Mouse (Mus musculus) layer of hippocampus, adult 8-10 months (tissue): Measurements from ENCODE around the gene Wdr18. TPM values are rescaled to one million over a fixed set of nuclear protein-coding genes. Genes with fewer than 3 reads are reported as not detected.
A peak's percentile ranks its signal among the peaks of the same experiment; 100 is the strongest.

ENCODE experiments used
- DNase-seq, 2 experiments: peaks; one replicate each; pipeline ENCODE4 v3.0.0; 2022; ENCODE audit warnings: low spot score in 2 of 2
- total RNA-seq, 4 experiments: library from RNA; stranded (reverse); gene quantifications; 2 replicates each; pipeline ENCODE4 v1.2.4; 2022

The Wdr18 gene
- total RNA-seq: 10 to 100 TPM; 42.9 to 50.8 (median 48.6) TPM

DNA sequence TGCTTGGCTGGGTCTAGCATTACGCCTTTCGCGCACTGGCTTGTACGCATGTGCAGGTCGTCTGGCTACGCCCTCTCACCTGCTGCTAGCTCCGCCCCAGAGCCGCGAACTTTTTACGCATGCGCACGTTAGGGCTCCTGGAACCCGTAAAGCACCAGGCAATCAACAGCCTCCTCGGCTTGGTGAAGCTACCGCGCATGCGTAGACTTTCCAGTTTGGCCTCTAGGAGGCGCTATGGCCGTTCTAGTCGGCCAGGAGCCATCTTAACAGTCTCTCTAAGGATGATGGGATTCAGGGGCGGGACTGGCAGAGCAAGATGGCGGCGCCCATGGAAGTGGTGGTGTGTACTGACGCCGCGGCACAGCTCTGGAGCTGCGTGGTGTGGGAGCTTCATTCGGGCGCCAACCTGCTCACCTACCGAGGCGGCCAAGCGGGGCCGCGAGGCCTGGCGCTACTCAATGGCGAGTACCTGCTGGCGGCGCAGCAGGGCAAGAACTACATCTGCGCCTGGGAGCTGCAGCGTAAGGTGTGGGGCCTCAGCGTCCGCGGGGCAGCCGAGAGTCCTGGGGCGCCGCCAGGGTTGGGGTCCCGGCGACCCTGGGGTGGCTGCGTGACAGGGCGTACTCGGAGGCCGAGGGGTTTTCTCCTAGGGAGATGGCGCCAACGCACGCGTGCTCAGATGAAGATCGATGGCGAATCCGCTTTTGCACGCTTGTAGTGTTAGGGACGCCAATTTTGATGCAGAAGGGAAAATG, at the start of gene Wdr18:
Wdr18 (plus strand) TSS at position 306 of the 755 bp plus-strand sequence.
- DNase-seq: peak; percentile 99 to 100

DNA sequence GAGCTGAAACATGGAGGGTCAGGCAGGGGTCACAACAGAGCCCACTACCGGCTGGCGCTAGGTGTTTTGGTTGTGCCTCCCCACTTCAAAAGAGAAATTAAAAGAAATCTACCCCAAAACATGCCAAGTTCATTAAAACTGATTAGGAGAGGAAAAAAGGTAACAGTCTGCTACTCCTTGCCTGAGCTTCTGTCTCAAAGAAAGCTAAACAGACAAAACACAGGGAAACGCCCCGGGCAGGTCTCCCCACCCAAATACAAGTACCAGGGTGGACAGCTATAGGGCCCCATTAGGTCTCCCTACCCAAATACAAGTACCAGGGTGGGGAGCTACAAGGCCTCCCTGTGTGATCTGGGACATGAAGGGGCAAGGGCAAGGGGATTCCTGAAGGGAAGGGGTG, 49.4 kb upstream of the Wdr18 start, which contains the start of gene Gm26602:
Gm26602 (plus strand) TSS at position 301 of the 400 bp plus-strand sequence.
- no peak for DNase-seq

DNA sequence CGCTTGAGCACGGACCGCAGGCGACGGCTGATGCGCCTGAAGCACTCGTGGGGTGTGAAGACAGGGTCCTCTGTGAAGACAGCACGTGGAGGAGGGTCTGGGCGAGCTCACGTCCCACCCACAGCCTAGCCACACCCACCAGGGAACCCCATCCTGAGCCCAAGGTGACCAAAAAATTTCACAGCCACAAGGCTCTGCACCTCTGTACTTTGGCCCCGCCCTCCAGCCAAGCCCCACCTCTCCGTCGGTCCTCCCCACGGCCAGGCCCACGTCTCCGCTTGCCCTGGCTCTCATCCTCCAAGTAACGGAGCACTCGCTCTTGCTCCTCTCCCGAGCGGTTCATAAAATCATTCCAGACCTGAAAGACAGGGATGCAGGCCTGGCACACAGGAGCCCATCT, 47.5 kb upstream of the Wdr18 start:
- no peak for DNase-seq

DNA sequence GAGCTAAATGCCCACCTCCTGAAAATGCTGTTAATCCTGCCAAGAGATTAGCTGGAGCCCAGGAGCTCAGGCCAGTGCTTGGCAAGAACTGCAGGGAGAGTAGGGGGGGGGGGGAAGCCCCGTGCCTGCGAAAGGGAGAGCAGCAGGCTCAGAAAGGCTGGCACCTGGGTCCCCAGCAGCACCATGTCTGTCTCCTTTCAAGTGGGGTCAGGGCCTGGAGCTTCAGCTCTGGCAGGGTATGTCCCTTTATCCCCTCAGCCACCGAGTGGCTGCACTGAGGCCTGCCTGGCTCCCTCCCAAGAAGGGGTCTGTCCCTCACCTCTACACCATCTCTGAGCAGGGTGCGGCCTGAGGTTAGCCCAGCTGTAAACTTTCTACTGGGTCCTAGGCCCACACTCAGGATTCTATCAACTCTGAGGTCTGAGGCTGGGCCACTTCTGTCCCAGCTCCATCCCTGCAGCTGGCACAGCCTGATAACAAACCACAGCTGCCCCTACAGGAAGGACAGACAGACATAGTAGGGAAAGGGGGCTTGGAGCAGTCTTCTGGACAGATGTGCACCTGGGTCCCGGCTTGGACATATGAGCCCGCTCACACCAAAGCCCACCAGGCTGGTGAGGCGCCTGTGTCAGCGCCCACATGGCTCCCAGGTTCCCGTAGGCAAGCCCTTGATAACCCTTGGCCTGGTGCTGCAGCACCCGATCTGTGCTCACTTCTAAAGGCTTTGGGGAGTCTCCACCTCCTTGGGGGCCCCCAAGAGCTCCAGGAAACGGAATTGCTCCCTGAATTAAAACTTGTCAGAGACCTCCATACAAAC, 45.6 kb upstream of the Wdr18 start:
- no peak for DNase-seq

DNA sequence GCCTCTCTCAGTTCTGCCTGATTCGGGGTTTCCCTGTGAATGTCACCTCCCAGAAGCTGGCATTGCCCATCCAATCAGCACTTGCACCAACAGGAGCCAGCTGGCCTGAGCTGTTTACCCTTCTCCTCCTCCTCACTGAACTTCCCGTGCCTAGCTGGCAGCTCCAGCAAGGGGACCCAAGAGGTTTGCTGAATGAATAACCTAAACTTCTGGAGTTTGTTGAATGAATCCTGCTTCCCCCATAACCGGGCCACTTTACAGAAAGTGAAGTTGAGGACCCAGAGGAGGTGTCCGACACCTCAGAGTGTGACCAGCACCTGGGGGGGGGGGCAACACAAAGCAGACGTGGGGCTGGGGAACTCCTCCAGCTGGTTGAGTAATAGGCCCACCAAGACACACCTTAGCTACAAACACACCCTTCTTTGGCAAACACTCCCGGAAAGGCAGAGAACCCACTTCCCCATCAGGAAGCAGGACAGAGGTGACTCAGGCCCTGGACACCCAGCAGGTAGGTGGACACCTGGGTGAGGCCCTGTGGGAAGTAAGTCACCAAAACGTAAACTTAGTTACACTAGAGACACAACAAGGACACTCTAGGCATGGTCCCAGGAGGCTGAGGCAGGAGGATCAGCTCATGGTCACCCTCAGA, 44.9 kb upstream of the Wdr18 start:
- no peak for DNase-seq

DNA sequence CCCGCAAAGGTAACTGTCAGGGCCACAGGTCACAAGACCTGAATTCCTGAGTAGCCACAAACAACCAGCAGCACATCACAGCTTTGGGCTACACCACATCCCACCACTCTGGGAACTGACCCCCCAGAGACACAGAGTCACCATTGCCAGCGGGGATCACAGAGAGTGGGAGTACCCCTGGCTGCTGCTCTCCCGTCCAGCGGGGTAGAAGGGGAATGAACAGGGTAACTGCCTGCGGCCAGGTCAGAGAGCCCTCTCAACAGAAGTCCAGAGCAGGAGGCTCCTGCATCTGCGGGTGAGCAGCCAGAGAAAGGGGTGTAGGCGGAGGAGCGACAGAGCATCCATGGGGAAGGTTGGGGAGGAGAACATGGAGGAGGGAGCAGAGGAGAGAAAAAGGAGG, 43.9 kb upstream of the Wdr18 start:
- DNase-seq: no peak

DNA sequence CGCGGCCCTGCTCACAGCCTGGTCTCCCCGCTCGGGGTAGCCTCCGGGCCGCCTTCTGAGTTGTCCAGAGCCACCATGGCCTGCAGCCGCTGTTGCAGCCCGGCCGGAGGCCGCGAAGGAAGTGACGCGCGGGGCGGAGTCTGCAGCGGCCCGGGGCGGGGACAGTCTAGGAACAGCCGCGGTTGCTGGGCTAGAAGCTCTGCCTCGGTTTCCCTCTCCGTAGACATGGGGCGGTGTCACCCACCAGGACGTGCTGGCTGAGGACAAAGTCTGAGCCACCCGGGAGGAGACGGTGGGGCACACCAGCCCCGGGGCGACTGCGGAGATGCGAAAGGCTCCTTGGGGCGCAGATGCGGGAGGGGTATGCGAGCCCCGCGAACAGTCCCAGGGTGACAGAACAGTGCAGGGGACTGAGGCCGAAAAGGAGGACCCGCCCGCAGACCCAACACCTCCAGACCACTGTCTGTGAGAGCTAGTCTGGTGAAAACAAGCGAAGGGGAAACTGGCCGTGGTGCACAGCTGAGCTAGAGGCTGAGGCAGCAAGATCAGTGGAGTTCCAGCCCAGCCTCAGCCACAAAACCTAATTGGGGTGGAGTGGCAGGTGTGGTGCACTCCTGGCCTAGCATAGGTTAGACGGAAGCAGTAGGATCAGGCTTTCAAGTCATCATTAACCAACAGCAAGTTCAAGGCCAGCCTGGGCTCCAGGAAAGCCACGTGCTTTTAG, 43.0 kb upstream of the Wdr18 start, which contains the start of gene Kiss1r:
Kiss1r (plus strand) TSS at position 164 of the 724 bp plus-strand sequence.
- DNase-seq: peak; percentile 60 to 77

DNA sequence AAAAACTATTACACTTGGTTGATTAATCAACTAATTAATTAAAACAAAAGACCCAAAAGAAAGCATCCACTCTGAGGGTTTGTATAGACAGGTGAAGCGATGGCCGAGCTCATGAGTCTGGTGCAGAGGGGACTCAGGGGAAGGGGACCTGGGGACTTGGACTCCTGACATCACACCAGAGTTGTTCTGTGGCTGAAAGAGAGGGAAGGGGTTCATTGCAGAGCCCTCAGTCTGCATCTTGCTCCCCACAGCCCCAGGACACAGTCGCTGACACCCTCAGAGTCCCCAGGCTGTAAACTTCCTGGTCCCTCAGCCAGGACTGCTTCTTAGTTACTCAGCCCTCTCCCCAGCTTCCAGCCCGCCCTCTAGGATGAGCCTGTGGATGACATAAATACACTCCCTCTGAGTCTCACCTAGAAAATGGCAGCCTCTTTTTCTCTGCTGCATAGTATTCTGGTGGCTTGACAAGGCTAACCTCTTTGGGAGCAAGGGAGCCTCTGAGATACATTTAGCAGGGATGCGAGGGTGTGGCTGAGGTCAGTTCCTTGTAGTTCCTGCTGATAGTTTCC, 42.3 kb upstream of the Wdr18 start:
- no peak for DNase-seq

DNA sequence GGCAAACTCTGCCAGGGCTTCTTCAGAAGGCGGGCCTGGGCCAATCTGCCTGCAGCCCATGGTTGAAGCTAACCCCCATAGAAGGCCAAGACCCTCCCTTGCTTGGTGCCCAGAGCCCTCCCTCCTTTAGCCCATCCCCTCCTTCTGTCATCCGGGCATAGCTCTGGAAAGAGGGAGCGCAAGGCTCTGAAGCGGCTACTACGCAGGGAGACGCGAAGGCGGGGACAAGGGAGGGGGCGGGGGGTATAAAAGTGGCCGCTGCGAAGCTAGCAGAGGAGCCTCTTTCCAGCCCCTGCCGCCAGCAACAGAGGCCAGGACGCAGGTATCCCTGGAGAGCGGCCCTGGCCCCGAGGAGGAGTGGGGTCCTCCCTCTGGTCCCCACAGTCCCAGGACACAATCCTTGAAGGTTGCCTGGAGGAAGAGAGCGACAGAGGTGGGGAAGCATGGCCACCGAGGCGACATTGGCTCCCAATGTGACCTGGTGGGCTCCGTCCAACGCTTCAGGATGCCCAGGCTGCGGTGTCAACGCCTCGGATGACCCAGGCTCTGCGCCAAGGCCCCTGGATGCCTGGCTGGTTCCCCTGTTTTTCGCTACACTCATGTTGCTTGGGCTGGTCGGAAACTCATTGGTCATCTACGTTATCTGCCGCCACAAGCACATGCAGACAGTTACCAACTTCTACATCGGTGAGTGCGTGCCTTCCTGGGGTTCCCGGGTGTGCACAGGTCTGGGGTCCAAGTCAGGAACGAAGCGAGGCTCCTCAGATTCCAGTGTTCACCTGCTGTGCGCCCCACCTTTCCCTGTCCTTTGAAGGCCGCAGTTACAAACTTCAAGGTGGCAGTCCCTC, 41.5 kb upstream of the Wdr18 start:
- no peak for DNase-seq

DNA sequence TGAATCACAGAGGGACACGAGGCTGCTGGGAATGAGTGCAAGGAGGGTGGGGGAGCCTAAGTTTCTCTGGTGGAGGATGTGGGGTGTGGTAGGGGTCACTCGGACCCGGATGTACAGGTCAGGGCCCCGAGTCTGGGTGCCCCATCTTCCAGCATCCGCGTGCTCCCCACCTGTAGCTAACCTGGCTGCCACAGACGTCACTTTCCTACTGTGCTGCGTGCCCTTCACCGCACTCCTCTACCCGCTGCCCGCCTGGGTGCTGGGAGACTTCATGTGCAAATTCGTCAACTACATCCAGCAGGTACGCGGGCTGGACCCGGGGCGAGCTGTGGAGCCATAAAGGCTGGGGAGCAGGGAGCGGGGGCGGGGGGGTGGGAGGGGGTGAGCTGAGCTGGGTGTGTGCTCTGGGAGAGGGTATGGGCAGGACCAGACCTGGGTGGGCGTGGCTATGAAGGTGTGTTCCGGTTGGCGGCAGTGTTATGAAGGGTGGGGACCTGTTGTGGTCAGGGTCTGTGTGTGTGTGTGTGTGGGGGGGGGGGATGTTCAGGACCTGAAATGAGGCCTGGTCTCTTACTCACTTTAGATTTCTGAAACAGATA, 40.6 kb upstream of the Wdr18 start:
- no peak for DNase-seq

DNA sequence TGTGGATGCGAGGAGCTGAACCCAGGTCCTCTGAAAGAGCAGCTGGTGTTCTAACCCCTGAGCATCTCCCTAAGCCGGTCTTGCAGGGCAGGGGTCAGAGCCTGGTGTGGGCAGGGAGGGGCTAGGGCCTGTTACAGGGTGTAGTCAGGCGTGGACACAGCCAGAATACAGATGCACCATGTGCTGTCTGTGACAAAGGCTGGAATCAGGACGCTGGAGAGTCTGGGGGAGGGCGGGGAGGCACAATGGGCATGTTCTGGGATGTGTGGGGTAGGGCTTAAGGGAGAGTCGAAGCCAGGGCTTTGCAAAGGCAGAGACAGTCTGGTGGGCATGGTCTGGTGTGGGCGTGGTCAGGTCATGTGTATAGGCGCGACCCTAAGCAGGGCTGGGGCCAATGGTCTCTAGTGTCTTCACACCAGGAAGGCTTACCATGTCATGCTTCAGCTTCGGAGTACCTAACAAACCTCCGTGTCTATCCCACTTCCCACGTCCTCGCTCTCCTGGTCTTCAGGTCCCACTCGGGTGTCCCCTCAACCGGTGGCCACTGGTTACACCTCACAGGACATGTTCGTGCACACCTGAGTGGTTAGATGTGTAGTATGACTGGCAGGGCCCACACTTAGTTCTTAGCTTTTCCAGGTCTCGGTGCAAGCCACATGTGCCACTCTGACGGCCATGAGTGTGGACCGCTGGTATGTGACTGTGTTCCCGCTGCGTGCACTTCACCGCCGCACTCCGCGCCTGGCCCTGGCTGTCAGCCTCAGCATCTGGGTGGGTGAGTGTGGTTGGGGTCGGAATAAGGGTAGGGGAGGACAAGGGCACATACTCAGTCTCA, 39.7 kb upstream of the Wdr18 start:
- no peak for DNase-seq

DNA sequence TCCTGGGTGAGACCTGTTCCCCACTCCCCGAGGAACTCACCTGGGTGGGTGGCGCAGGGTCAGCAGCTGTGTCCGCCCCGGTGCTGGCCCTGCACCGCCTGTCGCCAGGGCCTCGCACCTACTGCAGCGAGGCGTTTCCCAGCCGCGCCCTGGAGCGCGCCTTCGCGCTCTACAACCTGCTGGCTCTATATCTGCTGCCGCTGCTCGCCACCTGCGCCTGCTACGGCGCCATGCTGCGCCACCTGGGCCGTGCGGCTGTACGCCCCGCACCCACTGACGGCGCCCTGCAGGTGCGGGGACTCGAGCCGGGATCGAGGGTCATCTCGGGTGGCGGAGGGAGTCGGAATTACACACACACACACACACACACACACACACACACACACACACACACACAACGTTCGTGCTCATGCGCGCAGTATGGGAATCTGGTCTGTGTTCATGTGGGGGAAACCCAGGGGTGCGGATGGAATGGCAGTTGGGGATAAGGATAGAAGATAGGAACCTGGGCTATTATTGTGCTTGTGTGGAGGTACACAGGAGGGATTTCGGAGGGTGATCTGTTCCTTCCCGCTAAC, 38.9 kb upstream of the Wdr18 start, which contains the start of gene R3hdm4:
R3hdm4 (minus strand) TSS at position 251 of the 578 bp plus-strand sequence.
- no peak for DNase-seq

DNA sequence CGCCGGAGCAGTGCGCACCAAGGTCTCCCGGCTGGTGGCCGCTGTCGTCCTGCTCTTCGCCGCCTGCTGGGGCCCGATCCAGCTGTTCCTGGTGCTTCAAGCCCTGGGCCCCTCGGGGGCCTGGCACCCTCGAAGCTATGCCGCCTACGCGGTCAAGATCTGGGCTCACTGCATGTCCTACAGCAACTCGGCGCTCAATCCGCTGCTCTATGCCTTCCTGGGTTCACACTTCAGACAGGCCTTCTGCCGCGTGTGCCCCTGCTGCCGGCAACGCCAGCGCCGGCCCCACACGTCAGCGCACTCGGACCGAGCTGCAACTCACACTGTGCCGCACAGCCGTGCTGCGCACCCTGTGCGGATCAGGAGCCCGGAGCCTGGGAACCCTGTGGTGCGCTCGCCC, 38.4 kb upstream of the Wdr18 start:
- DNase-seq: no peak

DNA sequence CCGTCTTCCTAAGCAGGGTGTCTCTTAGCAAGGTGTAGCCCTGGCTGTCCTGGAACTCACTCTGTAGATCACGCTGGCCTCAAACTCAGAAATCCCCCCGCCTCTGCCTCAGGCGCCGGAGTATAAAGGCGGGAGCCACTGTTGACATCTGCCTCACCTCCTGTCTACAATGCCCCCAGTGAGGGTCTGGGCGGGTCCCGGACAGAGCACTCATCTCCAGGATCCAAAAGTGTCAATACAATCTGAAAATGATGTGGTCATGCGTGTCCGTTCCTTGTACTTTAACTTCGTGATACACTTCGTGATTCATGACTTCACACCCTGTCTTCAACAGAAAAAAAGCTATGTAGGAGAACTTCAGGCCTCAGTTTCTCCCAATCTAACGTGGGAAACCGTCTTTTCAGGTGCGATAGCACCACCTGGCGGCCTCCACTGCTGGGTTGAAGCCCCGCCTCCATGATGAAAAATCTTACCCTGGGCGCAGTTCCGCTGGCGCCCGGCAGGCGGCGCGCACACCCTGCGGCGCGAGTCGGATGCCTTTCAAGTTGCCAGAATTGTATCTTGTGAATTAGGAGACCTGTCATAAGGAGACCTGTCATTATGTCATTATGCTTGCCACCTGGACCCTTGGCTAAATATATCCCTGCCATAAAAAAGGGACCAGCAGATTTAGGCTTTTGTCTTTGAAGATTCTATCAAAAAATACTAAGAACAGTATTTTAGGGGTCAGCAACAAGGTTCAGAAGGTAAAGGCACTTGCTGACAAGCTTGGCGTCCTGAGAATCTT, 34.8 kb upstream of the Wdr18 start:
- peak; percentile 88 to 98 for DNase-seq

DNA sequence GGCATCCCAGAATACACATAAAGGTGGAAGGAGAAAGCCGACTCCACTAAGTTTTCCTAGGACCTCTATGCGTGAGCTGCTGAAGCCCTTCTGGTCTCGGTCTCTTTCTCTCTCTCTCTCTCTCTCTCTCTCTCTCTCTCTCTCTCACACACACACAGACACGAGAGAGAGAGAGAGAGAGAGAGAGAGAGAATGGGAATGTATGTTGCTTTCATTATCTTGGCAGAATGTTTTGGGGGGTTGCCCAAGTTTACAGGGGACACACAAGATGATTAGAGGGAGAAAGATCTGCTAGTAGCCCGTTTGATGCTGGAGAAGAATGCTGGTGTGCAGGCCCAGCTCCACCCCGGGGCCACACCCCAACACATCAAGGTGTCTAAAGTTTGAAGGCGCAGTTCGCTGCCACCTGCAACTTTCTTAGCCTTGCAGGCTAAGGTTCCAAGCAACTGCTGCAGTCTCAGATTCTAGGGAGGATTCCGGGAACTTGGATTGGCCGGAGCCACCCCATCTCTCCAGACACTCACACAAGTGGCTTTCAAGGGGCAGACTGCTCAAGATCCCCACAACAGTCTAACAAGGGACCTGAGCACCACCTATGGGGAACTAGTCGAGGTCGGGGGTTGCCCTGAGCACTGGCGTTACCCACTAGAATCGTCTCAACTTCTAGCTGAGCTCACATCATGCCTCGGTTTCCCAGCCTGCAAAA, 34.0 kb upstream of the Wdr18 start:
- DNase-seq: no peak

DNA sequence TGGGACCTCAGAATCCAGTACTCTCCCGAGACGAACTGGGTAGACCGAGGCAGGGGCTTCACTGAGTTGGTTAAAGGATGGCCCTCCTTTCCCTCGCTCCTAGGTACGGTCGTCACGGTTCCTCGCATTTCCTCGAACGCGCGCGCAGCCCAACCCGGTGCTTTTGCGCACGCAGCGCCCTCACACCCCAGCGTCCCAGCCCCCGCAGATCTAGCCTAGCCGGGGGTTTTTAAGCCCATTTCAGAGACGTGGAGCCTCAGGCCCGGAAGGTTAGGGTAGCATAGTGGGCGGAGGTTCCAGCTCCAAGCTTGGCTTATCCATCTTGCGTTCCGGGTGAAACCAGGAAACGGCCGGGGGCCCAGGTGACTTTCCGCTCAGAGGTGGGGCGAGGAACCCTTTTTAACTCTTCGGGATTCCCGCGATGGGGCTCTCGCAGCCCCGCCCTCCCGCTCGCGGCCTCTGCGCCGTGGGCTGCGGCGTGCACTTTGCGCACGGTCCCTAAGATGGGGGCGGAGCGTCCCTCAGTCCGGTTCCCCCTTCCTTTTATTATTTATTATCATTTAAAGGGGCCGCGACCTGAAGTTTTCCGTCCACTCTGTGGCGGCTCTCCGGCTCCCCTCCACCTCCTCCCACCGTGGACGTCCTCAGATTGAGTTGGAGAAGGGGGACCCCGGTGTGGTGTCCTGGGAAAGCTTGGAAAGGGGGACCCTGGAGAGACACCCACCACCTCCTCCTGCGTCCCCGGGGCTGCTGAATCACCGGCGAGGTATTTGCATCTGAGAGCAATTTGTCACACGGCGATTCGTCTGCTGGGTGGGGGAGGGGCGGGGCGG, 33.2 kb upstream of the Wdr18 start, which contains the start of gene Arid3a:
Arid3a (plus strand) TSS at position 553 of the 833 bp plus-strand sequence.
- DNase-seq: peak; percentile 77 to 80
